Mouse (Mus musculus) E14TG2a.4 (cell line): ENCODE measurements around the gene Rorb.

ENCODE experiments used
- H3K27me3 ChIP-seq: 2 replicates; pipeline ENCODE4 v1.6.1; 2014; ENCODE audit warnings: low read length, control low read depth; ENCODE audit not compliant: insufficient read depth
- H3K36me3 ChIP-seq: 2 replicates; pipeline ENCODE4 v1.6.1; 2014; ENCODE audit warnings: low read length, control low read depth; ENCODE audit not compliant: insufficient read depth
- H3K4me1 ChIP-seq: replicated peaks from 2 replicates; pipeline ENCODE4 v1.6.1; 2014; ENCODE audit warnings: low read depth, low read length, control low read depth
- H3K4me3 ChIP-seq: replicated peaks from 2 replicates; pipeline ENCODE4 v1.5.1; 2014; ENCODE audit warnings: mild to moderate bottlenecking, low read length
- H3K9me3 ChIP-seq: 2 replicates; pipeline ENCODE4 v1.6.1; 2014; ENCODE audit warnings: low read length, control low read depth
- CTCF ChIP-seq: conservative IDR thresholded peaks from 2 replicates; pipeline ENCODE4 v1.5.1; 2014; ENCODE audit warnings: low read length
- NANOG ChIP-seq: IDR thresholded peaks from 2 replicates; pipeline ENCODE4 v1.6.1; 2014; ENCODE audit warnings: borderline replicate concordance, low read length, mixed read lengths
- POU5F1 ChIP-seq: IDR thresholded peaks from 2 replicates; pipeline ENCODE4 v1.6.1; 2014; ENCODE audit warnings: low read length, borderline replicate concordance

Rorb gene

DNA sequence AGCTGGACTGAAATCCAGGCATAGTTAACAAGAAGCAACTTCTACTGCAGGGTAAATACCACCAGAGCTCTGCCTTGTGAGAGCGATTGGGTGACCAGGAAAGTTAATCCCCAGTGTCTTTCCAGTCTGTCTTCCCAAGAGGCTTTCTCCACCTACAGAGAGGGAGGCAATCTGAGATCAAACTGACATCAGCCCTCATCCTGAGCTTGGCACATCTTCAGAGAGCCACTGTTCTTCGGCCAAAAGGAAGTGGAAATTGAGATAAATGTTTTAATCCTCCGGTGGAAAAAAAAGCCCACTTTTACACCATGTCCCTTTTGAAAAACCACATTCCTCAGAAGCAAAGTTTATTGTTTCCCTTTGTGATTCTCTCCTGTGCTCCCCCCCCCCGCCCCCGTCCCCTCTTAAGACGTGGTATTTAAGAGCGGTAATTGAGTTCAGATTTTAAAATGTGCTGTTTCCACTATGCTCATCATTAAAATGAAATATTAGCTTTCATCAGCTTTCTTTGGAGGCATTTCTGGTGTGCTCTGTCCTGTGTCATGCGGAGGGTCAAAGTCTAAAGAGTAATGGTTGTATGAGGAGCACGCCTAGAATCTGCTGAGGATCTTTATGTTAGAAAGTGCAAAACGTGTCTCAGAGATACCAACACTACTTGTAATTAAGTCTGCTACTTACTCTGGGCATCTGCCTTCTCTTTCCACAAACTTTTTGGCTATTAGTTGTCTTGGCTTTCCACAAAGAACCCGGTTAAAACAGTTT is 223.2 kb downstream of the Rorb start:
- Histone ChIP-seq H3K4me1 (peaks cover 6% of the 10 kb centered on the region), H3K36me3 (no peaks in the 10 kb centered on the region), H3K4me3 (no peak overlapping the region), H3K9me3 (no peaks in the 10 kb centered on the region), H3K27me3 (no peaks in the 10 kb centered on the region; the same call in 1 of the 2 replicates)
- no peak for TF ChIP-seq CTCF
- no peak for TF ChIP-seq NANOG
- TF ChIP-seq POU5F1, result no peak

DNA sequence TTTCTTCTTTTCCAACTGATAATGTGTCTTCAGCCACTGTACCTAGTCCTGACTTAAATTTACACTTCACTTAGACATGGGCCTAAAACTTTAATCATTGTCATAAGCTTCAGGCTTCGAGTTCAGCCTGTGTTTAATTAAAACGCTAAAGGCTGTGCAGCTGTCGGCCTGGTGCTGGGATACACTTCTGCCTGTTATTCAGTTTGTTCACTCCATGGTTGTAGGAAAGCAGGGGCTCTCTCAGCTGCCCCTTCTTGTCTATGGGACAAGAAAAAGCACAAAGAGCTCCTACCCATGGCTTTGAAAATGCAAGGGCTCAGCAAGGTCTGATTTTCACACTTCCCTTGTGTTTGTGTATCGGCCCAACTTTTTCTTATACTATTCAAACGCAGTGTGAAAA is 229.8 kb downstream of the Rorb start:
- Histone ChIP-seq H3K36me3 (no peaks in the 10 kb centered on the region), H3K27me3 (no peaks in the 10 kb centered on the region), H3K4me1 (no peaks in the 10 kb centered on the region), H3K4me3 (no peak overlapping the region), H3K9me3 (no peaks in the 10 kb centered on the region)
- no peak for TF ChIP-seq CTCF
- no peak for TF ChIP-seq POU5F1
- no peak for TF ChIP-seq NANOG
